Mouse (Mus musculus) stomach, postnatal 0 days (tissue): ENCODE results near the gene Slc17a8. TPM values are rescaled to one million over a fixed set of nuclear protein-coding genes. Genes with fewer than 3 reads are reported as not detected.

ENCODE experiments used
- ATAC-seq: fragments of 200-750 bp; cut with Nextera tagmentation; 2 replicates; pipeline ENCODE4 v1.8.0; 2017; ENCODE audit not compliant: low FRiP score, low TSS enrichment
- DNase-seq: peaks from one replicate; pipeline ENCODE4 v3.0.0-alpha.2; 2016; ENCODE audit warnings: low spot score
- H3K27ac ChIP-seq: fragments of 300-500 bp; sonication (generic); replicated peaks from 2 replicates; pipeline ENCODE4 v1.5.1; 2014; ENCODE audit warnings: mild to moderate bottlenecking, control low read depth
- H3K27me3 ChIP-seq: fragments of 300-500 bp; sonication (generic); 2 replicates; pipeline ENCODE4 v1.6.1; 2014; ENCODE audit warnings: low read length; ENCODE audit not compliant: control insufficient read depth, insufficient read depth
- H3K36me3 ChIP-seq: fragments of 300-500 bp; sonication (generic); 2 replicates; pipeline ENCODE4 v1.6.1; 2014; ENCODE audit warnings: low read length, mixed read lengths; ENCODE audit not compliant: control insufficient read depth, insufficient read depth
- H3K4me1 ChIP-seq: fragments of 300-500 bp; sonication (generic); replicated peaks from 2 replicates; pipeline ENCODE4 v1.6.1; 2014; ENCODE audit warnings: antibody characterized with exemption; ENCODE audit not compliant: control insufficient read depth, insufficient read depth
- H3K4me2 ChIP-seq: fragments of 300-500 bp; sonication (generic); replicated peaks from 2 replicates; pipeline ENCODE4 v1.6.1; 2014; ENCODE audit warnings: low read depth, mild to moderate bottlenecking, control low read depth, moderate library complexity
- H3K4me3 ChIP-seq: fragments of 300-500 bp; sonication (generic); 2 replicates; pipeline ENCODE4 v1.5.1; 2014; ENCODE audit warnings: low read depth, low read length, control low read depth
- H3K9ac ChIP-seq: fragments of 300-500 bp; sonication (generic); 2 replicates; pipeline ENCODE4 v1.6.1; 2014; ENCODE audit warnings: mild to moderate bottlenecking, low read length, control low read depth, mixed read lengths
- H3K9me3 ChIP-seq: fragments of 300-500 bp; sonication (generic); 2 replicates; pipeline ENCODE4 v1.6.1; 2016; ENCODE audit warnings: low read length; ENCODE audit not compliant: control insufficient read depth
- CTCF ChIP-seq: IDR thresholded peaks from 2 replicates; pipeline ENCODE4 v1.5.1; 2016; ENCODE audit warnings: antibody characterized with exemption, low read depth, mild to moderate bottlenecking, moderate library complexity
- EP300 ChIP-seq: optimal IDR thresholded peaks from 2 replicates; pipeline ENCODE3; 2016; ENCODE audit warnings: antibody characterized with exemption
- WGBS: fragments of 180-500 bp; shearing (Covaris S2); extraction: QIAGEN DNeasy Blood & Tissue Kit; methylation state at CpG from one replicate; pipeline ENCODE4 v1.1.7; 2014; 5-methylcytosine and 5-hydroxymethylcytosine counted together
- polyA plus RNA-seq: library from polyadenylated mRNA; unstranded; fragments of >200 nt; fragmentation: Nextera tagmentation; extraction: Ambion mirVana; gene quantifications from 2 replicates; pipeline ENCODE4 v1.2.1, GENCODE M21; 2015

Gene Slc17a8
- polyA plus RNA-seq, 1 experiment from 2014 or later = not detected

GRCm38 (mm10) chr10:89652912-89653311, 31.9 kb upstream of the Slc17a8 start:
- ATAC-seq (no peak), DNase-seq (no peak)
- no peaks in the 10 kb centered on the region for H3K4me1 ChIP-seq
- no peak overlapping the region for H3K27ac ChIP-seq
- no peak for TF ChIP-seq EP300
- no peak for TF ChIP-seq CTCF
- WGBS = 85% methylated on average over 8 of the region's 8 CpGs
- no peaks in the 10 kb centered on the region for H3K27me3 ChIP-seq
- no peak overlapping the region for H3K4me3 ChIP-seq
- no peaks in the 10 kb centered on the region for H3K9me3 ChIP-seq
- no peak overlapping the region for H3K4me2 ChIP-seq
- H3K9ac ChIP-seq = no peak overlapping the region
- peaks cover 22% of the 10 kb centered on the region for H3K36me3 ChIP-seq

GRCm38 (mm10) chr10:89651691-89652090, 30.6 kb upstream of the Slc17a8 start:
- 86% methylated on average over 1 of the region's 1 CpGs for WGBS
- no peak overlapping the region for H3K9ac ChIP-seq
- no peak overlapping the region for H3K4me2 ChIP-seq
- H3K36me3 ChIP-seq = peaks cover 18% of the 10 kb centered on the region
- no peak overlapping the region for H3K4me3 ChIP-seq
- DNase-seq = no peak
- no peak for ATAC-seq
- no peaks in the 10 kb centered on the region for H3K9me3 ChIP-seq
- no peak overlapping the region for H3K27ac ChIP-seq
- H3K27me3 ChIP-seq = no peaks in the 10 kb centered on the region
- TF ChIP-seq EP300 = no peak
- TF ChIP-seq CTCF = no peak
- H3K4me1 ChIP-seq = no peaks in the 10 kb centered on the region

- no peak overlapping the region for H3K4me2 ChIP-seq
- H3K27ac ChIP-seq = no peak overlapping the region
- no peak overlapping the region for H3K9ac ChIP-seq
- TF ChIP-seq EP300 (no peak), CTCF (no peak)
- peaks cover 22% of the 10 kb centered on the region for H3K36me3 ChIP-seq
- no peak for ATAC-seq
- H3K4me3 ChIP-seq = no peak overlapping the region
- WGBS = 84% methylated on average over 9 of the region's 9 CpGs
- H3K9me3 ChIP-seq = no peaks in the 10 kb centered on the region
- no peaks in the 10 kb centered on the region for H3K27me3 ChIP-seq
- H3K4me1 ChIP-seq = no peaks in the 10 kb centered on the region
- no peak for DNase-seq
These were observed 25.9 kb upstream of the Slc17a8 start for GRCm38 (mm10) chr10:89646918-89647317.

GRCm38 (mm10) chr10:89637001-89637400, 15.9 kb upstream of the Slc17a8 start:
- no peak for TF ChIP-seq EP300
- no peak for TF ChIP-seq CTCF
- Histone ChIP-seq H3K36me3 (peaks cover 14% of the 10 kb centered on the region), H3K4me3 (no peak overlapping the region), H3K27me3 (no peaks in the 10 kb centered on the region), H3K9ac (no peak overlapping the region), H3K27ac (no peak overlapping the region), H3K9me3 (no peaks in the 10 kb centered on the region), H3K4me2 (no peak overlapping the region), H3K4me1 (no peaks in the 10 kb centered on the region)
- 70% methylated on average over 3 of the region's 3 CpGs for WGBS
- DNase-seq = no peak
- ATAC-seq = no peak

- no peak overlapping the region for H3K4me3 ChIP-seq
- WGBS = 85% methylated on average over 5 of the region's 5 CpGs
- TF ChIP-seq CTCF (peak; percentile 56), EP300 (no peak)
- no peak overlapping the region for H3K27ac ChIP-seq
- no peaks in the 10 kb centered on the region for H3K27me3 ChIP-seq
- ATAC-seq = no peak
- no peaks in the 10 kb centered on the region for H3K36me3 ChIP-seq
- no peak overlapping the region for H3K4me2 ChIP-seq
- DNase-seq = peak; percentile 26
- H3K9me3 ChIP-seq = no peaks in the 10 kb centered on the region
- no peak overlapping the region for H3K9ac ChIP-seq
- no peaks in the 10 kb centered on the region for H3K4me1 ChIP-seq
These were observed 14.0 kb upstream of the Slc17a8 start for GRCm38 (mm10) chr10:89635018-89635417.

- H3K27me3 ChIP-seq = no peaks in the 10 kb centered on the region
- TF ChIP-seq EP300 (no peak), CTCF (no peak)
- no peak overlapping the region for H3K4me2 ChIP-seq
- H3K27ac ChIP-seq = no peak overlapping the region
- no peak overlapping the region for H3K9ac ChIP-seq
- H3K4me3 ChIP-seq = no peak overlapping the region
- WGBS = 82% methylated on average over 7 of the region's 7 CpGs
- no peaks in the 10 kb centered on the region for H3K4me1 ChIP-seq
- no peaks in the 10 kb centered on the region for H3K36me3 ChIP-seq
- ATAC-seq (peak; percentile 72; the same call in 1 of the 2 replicates), DNase-seq (peak; percentile 28)
- no peaks in the 10 kb centered on the region for H3K9me3 ChIP-seq
These were observed 12.8 kb upstream of the Slc17a8 start for GRCm38 (mm10) chr10:89633736-89634426.
